Mouse (Mus musculus) kidney, postnatal 10 days (tissue): ENCODE measurements around the gene Txndc11.
A peak's percentile ranks its signal among the peaks of the same experiment; 100 is the strongest.

Experiments used
- DNase-seq: peaks from one replicate; pipeline ENCODE4 v3.0.0; 2021; ENCODE audit warnings: mixed read lengths

Txndc11 gene

DNA sequence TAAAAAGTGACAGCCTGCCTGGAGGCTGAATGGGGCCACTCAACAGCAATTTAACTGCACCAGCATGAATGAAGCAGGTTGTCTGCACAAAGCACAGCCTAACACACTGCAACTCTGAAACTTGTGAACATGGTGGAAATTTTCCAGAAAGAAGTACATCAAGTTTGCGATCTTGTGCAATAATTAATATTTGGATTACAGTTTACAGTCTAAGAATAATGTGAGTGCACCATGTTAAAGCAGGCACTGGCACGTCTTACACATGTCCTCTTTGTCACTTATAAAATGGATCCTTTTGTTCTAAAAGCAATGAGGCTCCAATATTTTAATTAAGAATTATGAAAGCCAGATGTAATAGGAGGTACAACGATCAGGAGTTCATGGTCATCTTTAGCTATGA is 37.1 kb downstream of the Txndc11 start:
- no peak for DNase-seq

DNA sequence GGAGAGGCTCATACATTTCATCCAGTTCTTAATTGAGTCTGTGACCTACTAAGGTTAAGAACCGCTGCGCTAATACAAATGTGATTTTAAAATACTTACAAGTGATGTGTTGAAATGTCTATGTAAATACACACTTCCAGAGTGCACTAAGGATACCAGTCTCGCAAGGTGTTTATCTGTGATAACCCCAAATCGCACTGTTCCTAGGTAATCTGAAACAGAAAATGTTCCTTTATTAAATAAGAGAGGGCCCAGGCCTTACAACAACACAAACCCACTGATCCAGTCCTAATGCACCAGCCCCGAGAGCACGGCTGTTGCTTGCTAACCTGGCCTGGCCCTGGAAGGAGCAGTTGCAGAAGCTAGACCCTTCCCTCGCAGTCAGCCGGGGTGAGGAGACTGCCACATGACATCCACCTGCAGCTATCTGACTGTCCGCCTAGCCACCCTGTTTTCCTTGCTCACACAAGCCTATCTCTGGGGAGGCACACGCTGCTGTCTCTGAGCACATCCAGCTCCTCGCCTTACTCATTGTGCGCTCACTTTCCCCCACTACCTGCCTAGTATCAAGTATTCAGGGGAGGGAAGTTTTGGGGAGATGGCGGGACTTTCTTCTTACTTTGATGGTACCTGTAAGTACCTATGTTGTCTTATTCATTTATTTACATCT is 40.6 kb downstream of the Txndc11 start:
- no peak for DNase-seq

DNA sequence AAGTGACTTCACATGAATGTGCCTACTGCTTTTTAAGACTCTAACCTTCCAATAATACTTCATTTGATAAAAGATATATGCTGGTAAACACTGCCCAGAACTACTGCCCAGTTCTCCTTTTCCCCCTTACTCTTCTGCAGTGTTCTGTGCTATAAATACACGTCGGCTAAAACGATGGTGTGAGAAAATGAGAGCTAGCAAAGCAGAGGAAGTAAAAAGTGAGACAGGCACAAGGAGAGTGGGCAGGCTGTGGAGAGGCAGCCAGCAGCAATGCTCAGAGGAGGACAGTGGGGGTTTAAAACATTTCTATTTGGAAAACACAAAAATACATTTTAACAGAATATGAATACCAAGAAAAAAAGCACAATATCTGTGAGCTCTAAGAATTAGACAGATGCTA is 41.9 kb downstream of the Txndc11 start:
- no peak for DNase-seq

DNA sequence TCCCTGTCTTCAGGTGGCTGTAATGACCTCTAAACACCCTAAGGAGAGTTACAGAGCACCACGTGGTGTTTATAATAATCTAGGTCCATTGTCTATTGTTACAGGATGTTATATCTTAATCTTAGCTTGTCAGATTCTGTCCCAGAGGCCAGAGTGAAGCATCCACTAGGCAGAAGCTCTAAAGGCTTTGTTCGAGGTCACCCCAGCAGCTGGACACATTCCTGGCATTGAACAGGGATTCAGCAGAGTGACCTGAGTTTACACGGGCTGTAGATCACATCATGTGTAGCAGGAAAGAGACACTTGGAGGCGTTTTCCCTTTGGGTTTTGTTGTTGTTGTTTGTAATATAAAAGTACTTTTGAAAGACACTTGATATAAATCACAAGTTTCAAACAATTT is 42.4 kb downstream of the Txndc11 start:
- peak; percentile 55 for DNase-seq

DNA sequence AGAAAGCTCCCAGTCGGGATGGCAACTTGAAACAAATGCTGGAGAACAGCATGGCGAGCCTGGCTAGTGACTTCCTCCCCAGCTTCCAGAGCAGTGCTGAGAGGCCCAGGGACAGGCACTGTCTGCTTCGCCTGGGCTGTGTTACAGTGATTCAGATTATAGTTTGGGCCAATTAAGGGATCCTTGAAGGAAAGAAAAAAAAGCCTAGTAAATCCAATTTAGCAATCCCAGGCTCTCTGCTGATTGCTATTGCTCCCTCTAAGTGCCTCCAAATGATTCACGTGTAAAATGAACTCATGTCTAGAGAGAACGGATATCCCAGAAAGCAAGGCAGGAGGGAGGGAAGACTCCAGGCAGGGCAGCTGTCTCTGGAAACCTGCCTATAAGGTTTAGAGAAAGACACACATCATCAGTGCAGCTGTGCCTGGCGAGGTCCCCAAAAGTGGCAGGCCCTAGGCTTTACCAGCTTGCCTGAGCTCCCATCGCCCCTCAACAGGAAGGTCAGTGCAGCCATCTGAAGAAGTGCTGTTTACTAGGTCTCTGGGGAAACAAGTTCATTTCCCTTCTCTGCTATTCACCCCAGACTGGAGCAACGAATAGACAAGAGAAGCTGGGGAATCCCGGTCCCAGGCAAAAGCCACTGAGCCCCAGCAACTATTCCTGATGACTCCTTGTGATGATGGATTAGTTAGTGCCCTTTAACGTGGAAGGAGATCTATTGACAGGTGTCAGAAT is 43.4 kb downstream of the Txndc11 start:
- no peak for DNase-seq

GRCm38 (mm10) chr16:11086856-11087588 is 47.4 kb downstream of the Txndc11 start:
- peak; percentile 24 for DNase-seq

GRCm38 (mm10) chr16:11086299-11086698 is 48.2 kb downstream of the Txndc11 start:
- no peak for DNase-seq

GRCm38 (mm10) chr16:11084181-11084580 is 50.3 kb downstream of the Txndc11 start:
- DNase-seq = no peak

DNA sequence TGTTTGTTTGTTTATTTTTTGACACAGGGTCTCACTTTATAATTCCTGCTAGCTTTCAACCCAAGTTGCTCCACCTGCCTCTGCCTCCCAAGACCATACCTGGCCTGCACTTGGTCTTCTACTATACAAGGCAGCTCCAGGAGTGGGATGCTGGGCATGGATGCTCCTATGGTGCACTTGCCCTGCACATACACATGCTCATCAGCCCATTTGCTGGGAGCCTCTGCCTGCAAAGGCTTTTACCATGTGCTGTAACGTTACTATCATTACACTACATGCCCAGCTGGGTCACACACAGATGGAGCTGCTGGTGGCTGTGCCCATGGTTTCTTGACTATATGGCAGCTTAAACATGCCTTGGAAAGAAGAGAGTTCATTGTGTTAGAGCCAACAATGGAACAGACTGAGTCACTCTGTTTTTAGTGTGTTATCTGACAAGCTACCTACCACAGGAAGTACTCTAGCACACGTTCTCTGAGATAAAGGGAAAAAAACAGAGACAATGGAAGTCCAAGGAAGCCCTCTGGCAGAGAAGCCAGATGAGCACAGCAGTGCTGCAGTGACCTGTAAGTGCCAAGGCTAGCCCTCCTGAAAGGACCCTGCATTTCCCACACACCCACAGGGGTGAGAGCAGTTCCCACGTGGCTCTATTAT is 56.1 kb downstream of the Txndc11 start:
- no peak for DNase-seq

GRCm38 (mm10) chr16:11077601-11078201 is 56.7 kb downstream of the Txndc11 start:
- DNase-seq = no peak

GRCm38 (mm10) chr16:11073060-11073459 is 61.4 kb downstream of the Txndc11 start:
- no peak for DNase-seq

DNA sequence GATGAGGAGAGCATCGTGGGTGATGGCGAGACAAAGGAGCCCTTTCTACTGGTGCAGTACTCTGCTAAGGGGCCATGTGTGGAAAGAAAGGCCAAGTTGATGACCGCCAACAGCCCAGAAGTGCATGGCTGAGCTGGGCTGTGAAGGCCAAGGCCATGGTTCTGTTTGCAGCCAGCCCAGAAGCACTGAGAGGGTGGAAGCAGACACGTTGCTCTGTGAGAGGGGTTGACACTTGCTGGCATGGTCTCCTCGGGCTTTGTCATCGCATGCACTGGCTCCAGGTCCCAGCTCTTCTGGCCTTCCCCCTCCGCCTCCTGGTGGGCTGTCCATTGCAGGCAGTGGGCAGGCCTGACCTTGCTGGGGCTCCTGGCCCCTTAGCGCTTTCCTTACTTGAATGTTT is 62.0 kb downstream of the Txndc11 start:
- DNase-seq = no peak

DNA sequence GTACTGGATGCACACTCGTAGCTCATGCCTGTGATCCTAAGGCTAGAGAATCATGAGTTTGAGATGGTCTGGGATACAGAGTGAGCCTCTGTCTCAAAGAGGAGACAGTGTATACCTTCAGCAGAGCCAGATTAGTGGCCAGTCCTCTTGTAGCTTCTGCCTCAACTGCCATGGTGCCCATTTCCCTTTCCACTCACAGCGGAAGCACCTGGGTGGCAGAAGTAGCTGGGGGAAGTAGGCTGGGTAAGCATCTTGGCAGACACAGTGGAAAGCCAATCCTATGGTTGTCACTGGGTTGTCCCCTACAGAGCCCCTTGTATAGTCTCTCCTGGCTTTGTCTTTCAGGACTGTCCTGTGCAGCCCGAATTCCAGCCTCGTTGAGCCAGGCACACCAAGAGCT is 62.6 kb downstream of the Txndc11 start:
- no peak for DNase-seq

DNA sequence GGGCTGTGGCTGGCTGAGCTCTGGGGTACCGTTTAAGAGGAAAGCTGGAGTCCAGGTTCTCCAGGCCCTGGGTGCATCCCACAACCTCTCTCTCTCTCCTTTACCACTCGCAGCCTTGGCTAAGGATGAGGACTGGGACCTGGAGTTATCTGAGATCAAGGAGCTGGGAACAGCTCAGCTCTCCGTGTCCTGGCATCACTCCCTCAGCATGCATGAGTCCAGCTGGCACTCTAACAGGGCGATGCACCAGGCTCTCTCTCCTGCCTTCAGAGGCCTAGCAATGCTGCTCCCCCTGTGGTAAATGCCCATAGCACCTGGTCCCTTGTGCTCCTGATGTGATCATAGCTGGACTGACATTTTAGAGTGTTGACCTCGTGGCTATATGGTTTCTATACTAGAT is 63.3 kb downstream of the Txndc11 start:
- DNase-seq = no peak

GRCm38 (mm10) chr16:11069710-11070420 is 64.6 kb downstream of the Txndc11 start:
- DNase-seq = peak; percentile 53

DNA sequence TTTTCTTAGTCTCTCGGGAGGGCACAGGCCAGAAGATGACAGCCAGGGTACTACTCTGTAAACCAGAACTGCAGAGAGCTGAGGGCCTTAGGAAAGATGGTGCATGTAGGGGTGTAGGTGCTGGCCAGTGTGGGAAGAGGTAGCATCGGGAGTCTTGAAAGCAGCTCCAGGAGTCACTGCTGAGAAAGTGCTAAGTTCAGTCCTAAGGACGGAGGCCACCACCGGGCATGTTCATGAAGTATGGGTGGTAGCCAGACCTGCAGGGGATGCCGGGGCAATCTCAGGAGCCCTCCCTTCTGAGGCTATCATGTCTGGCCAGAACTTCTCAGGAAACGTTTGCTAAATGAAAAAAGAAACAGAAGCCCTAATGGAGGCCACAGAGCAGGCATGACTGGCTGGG is 65.2 kb downstream of the Txndc11 start:
- DNase-seq = no peak

GRCm38 (mm10) chr16:11068666-11069065 is 65.8 kb downstream of the Txndc11 start:
- DNase-seq = no peak

DNA sequence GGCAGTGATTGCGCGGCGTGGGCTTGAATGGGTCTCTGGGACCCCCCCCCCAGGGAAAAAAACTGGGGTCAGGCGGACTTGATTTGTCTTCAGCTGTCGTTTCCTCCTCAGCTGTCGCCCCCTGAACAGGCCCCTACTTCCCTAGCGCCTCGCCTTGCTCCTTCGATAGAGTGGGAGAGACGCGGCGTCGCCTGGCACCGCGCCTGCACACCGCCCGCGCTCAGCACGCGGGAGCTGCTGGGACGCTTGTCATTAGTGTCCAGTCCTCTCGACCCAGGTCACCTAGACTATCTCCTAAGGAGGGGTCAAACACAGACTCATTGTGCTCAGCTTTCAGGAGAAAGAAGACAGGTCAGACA is 67.6 kb downstream of the Txndc11 start:
- peak; percentile 79 for DNase-seq

DNA sequence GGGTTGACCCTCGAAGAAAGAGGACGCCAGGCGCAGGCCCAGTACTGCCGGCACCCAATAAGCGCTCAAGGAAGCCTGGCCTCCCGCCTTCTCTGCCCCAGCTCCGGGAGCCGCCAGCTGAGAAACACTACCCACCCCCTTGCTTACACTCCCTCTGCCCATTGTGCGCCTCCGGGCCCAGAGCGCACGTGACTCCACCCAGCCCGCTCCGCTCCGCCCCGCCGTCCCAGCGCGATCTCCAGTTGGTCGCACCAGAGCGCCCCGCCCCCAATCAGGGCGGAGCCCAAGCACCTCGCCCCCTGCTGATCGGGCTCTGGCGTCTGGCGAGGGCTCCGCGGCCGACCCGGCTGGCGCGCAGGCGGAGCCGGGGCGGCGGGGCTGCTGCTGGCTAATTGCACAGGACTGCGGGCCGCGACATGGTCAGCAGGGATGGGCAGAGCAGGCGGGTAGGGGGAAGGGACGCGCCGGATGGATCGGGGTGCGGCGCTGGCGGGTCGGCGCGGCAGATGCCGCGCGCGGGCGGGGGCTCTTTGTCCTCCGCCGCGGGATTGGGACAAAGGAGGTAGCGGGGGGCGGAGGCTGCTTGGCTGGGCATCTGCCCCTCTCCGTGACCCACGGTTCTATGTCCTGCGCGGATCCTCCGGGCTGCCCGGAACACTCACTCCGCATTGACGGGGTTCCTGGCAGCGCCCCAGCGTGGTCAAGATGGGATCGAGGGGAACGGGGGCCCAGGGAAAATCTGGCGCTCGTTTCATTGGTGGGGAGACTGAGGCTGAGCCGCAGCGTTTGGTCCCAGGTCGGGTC is 68.2 kb downstream of the Txndc11 start, which contains the start of gene Litaf:
Gene Litaf, minus strand, starts transcription at position 129 of the 804 bp plus-strand sequence.
- peak; percentile 99 for DNase-seq

DNA sequence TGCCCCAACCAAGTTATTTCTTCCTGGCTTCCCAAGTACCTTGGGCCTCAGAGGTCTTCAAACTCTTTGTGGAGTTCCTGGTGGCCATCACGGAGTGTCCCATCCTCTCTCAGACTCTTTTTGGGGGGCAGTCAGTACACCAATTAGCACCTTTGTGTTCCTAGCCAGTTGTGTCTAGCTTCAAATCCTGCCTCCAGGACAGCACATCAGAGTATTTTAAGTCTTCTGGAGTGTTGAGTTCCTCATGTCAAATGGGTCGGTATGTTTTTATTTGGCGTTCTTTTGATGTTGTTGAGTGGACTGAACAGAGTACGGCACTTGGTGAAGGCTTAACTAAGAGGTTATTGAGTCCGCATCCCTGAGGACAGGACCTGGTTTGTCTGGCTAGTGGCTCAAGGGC is 69.0 kb downstream of the Txndc11 start:
- DNase-seq = no peak

DNA sequence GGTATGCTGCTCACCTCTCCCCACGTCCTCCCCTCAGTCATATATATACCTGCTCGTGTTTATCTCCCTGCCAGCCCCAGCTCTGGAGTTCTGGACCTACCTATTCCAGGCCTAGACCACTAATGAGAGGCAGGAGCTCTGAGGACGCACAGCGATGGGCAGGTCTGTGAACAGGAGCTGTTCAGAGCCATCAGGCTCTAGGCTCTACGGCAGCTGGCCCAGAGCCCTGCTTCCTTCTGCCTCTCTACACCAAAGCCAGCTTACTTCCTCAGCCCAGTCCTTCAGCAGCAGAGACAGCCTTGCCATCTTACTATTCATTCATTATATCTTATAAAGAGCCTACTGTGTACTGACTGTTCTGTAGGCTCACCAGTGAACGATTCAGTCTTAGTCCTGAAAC is 69.7 kb downstream of the Txndc11 start:
- no peak for DNase-seq
